Mouse (Mus musculus) 416B (cell line): ENCODE measurements at regions not wholly inside any gene's neighbourhood (a gene's known extent, or its start where the extent isn't known, plus 50 kb on each side); places are given as distances from the start of the nearest gene placed in this dataset.

Experiments used
- DNase-seq: peaks from one replicate; pipeline ENCODE4 v3.0.0; 2011; ENCODE audit warnings: low read depth

- DNase-seq = no peak
Observed at GRCm38 (mm10) chr2:28287210-28287860, 94.5 kb downstream of the Olfm1 start.

GRCm38 (mm10) chr2:28289339-28289738, 96.5 kb downstream of the Olfm1 start:
- no peak for DNase-seq

- no peak for DNase-seq
Observed at GRCm38 (mm10) chr2:28289860-28290471, 97.2 kb downstream of the Olfm1 start.

GRCm38 (mm10) chr2:28294509-28294908, 101.7 kb downstream of the Olfm1 start:
- no peak for DNase-seq

- no peak for DNase-seq
Observed at GRCm38 (mm10) chr2:28296183-28296582, 103.4 kb downstream of the Olfm1 start.

- no peak for DNase-seq
Observed at GRCm38 (mm10) chr2:28298738-28299137, 105.9 kb downstream of the Olfm1 start.

GRCm38 (mm10) chr2:28299346-28299745, 106.6 kb downstream of the Olfm1 start:
- DNase-seq = no peak

- no peak for DNase-seq
Observed at GRCm38 (mm10) chr2:28301313-28301712, 108.5 kb downstream of the Olfm1 start.

GRCm38 (mm10) chr2:28303936-28304335, 111.1 kb downstream of the Olfm1 start:
- no peak for DNase-seq

GRCm38 (mm10) chr2:28304712-28305111, 111.9 kb downstream of the Olfm1 start:
- DNase-seq = peak; percentile 37

GRCm38 (mm10) chr2:28309122-28309521, 116.3 kb downstream of the Olfm1 start:
- DNase-seq = no peak

GRCm38 (mm10) chr2:28312212-28312611, 119.4 kb downstream of the Olfm1 start:
- DNase-seq = no peak

- no peak for DNase-seq
Observed at GRCm38 (mm10) chr2:28325502-28325901, 121.1 kb upstream of the Ppp1r26 start.

GRCm38 (mm10) chr2:28326056-28326455, 120.5 kb upstream of the Ppp1r26 start:
- DNase-seq = no peak

- DNase-seq = no peak
Observed at GRCm38 (mm10) chr2:28326682-28327081, 119.9 kb upstream of the Ppp1r26 start.

GRCm38 (mm10) chr2:28329130-28329529, 117.5 kb upstream of the Ppp1r26 start:
- DNase-seq = no peak

GRCm38 (mm10) chr2:28335141-28335789, 111.3 kb upstream of the Ppp1r26 start:
- DNase-seq = no peak

- no peak for DNase-seq
Observed at GRCm38 (mm10) chr2:28335810-28336209, 110.8 kb upstream of the Ppp1r26 start.

- DNase-seq = no peak
Observed at GRCm38 (mm10) chr2:28336349-28337309, 110.0 kb upstream of the Ppp1r26 start.

GRCm38 (mm10) chr2:28337561-28337960, 109.0 kb upstream of the Ppp1r26 start:
- no peak for DNase-seq

GRCm38 (mm10) chr2:28341304-28341703, 105.3 kb upstream of the Ppp1r26 start:
- DNase-seq = no peak

- no peak for DNase-seq
Observed at GRCm38 (mm10) chr2:28348453-28348852, 98.1 kb upstream of the Ppp1r26 start.
